Mouse (Mus musculus) heart, adult 2 months (tissue): ENCODE data around the gene Ccdc78. TPM values are rescaled to one million over a fixed set of nuclear protein-coding genes. Genes with fewer than 3 reads are reported as not detected.

Source experiments
- DNase-seq, 2 experiments: peaks; one replicate each; pipeline ENCODE4 v3.0.0; 2021
- H3K27ac ChIP-seq: fragments of 200-600 bp; 2 replicates; pipeline ENCODE4 v1.8.1; 2022
- H3K27me3 ChIP-seq: fragments of 200-500 bp; 2 replicates; pipeline ENCODE4 v1.6.1; 2012; ENCODE audit warnings: mild to moderate bottlenecking, low read length, inconsistent platforms, mixed read lengths; ENCODE audit not compliant: control insufficient read depth, insufficient read depth
- H3K36me3 ChIP-seq: fragments of 200-500 bp; 2 replicates; pipeline ENCODE4 v1.6.1; 2012; ENCODE audit warnings: low read length, inconsistent platforms; ENCODE audit not compliant: control insufficient read depth, insufficient read depth
- H3K4me1 ChIP-seq: fragments of 200-500 bp; 2 replicates; pipeline ENCODE4 v1.6.1; 2011; ENCODE audit warnings: low read length; ENCODE audit not compliant: control insufficient read depth, insufficient read depth
- H3K4me3 ChIP-seq: fragments of 200-600 bp; 2 replicates; pipeline ENCODE4 v1.8.1; 2022
- H3K79me2 ChIP-seq: fragments of 200-500 bp; replicated peaks from 2 replicates; pipeline ENCODE4 v1.6.1; 2012; ENCODE audit warnings: mild to moderate bottlenecking, inconsistent platforms, low read length, moderate library complexity, mixed read lengths; ENCODE audit not compliant: control insufficient read depth, insufficient read depth
- H3K9ac ChIP-seq: fragments of 200-500 bp; 2 replicates; pipeline ENCODE4 v1.6.1; 2012; ENCODE audit warnings: low read depth, mild to moderate bottlenecking, control low read depth, inconsistent platforms, low read length, mixed read lengths
- CTCF ChIP-seq: fragments of 200-600 bp; IDR thresholded peaks from 2 replicates; pipeline ENCODE4 v1.8.1; 2022; ENCODE audit warnings: antibody characterized with exemption, mild to moderate bottlenecking, moderate library complexity
- EP300 ChIP-seq: fragments of 200-500 bp; IDR thresholded peaks from 2 replicates; pipeline ENCODE4 v1.6.1; 2011; ENCODE audit warnings: low read depth, low read length, control low read depth; ENCODE audit not compliant: insufficient read depth
- POLR2A ChIP-seq: fragments of 200-500 bp; IDR thresholded peaks from 2 replicates; pipeline ENCODE4 v1.6.1; 2011; ENCODE audit warnings: mild to moderate bottlenecking, low read depth, low read length, control low read depth; ENCODE audit not compliant: insufficient read depth
- WGBS: fragments of 180-500 bp; shearing (Covaris S2); methylation state at CpG from one replicate; pipeline ENCODE4 v1.1.7; 2018; 5-methylcytosine and 5-hydroxymethylcytosine counted together
- intact Hi-C: fragments of 180-260 bp; cut with DNase I; formaldehyde crosslinking; loops from one replicate; pipeline ENCODE4 v1.15.1; 2025
- polyA plus RNA-seq: library from polyadenylated mRNA; depleted of rRNA; stranded (reverse); fragments of >200 nt; gene quantifications from 2 replicates; pipeline ENCODE4 v1.2.3, GENCODE M21; 2012
- total RNA-seq, 2 experiments: library from RNA; stranded (reverse); gene quantifications; 2 replicates each; pipeline ENCODE4 v1.2.3; 2021

Gene Ccdc78
- total and polyA plus RNA-seq, 3 experiments, result 1.1 TPM; not detected in 2

DNA sequence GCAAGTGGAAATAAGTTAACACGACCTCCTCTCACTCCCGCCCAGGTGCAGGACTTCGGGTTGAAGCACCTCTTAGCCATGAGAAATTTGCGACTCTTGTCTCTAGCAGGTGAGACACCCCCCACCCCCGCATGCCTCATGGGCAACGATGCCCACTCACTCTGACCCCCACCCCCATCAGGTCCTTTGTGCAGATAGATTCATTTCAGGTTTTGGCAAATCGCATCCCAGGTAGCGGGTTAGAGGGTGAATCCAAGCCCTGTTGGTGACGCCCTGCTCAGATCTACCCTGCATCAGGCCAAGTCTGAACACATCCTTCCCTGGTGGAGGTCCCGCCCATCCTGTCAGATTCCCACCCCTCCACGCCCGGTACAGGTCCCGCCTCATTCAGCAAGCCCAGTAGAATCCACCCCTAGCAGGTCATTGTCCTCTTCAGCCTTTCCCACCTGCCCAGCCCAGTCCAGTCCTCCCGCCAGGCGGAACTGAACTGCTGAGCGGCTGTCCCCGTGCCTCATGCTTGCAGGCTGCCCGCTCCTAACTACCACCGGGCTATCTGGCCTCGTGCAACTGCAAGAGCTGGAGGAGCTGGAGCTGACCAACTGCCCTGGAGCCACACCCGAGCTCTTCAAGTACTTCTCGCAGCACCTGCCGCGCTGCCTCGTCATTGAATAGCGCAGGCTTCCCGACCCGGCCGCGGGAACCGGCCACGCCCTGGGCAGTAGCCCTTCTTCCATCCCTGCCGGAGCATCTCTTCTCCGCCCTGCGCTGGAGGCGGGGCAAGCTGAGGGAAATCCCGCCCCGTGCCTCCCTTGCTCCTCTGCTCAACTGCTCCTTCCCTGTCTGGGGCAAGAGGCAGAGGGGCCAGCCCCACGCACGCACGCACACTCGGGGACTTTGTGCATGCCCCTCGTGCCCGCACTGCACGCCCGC lies 32.7 kb downstream of the Ccdc78 start:
- no peaks in the 10 kb centered on the region for H3K79me2 ChIP-seq
- no peak overlapping the region for H3K4me3 ChIP-seq
- peak in 1 of 2 experiments; percentile 30 for DNase-seq
- TF ChIP-seq POLR2A (no peak), CTCF (no peak), EP300 (no peak)
- WGBS, result 5% methylated on average over 46 of the region's 46 CpGs
- H3K36me3 ChIP-seq, result no peaks in the 10 kb centered on the region
- H3K9ac ChIP-seq, result no peak overlapping the region
- H3K27ac ChIP-seq, result no peak overlapping the region
- peaks cover 3% of the 10 kb centered on the region for H3K4me1 ChIP-seq
- H3K27me3 ChIP-seq, result peaks cover 10% of the 10 kb centered on the region
- intact Hi-C loops, result no loop called here

DNA sequence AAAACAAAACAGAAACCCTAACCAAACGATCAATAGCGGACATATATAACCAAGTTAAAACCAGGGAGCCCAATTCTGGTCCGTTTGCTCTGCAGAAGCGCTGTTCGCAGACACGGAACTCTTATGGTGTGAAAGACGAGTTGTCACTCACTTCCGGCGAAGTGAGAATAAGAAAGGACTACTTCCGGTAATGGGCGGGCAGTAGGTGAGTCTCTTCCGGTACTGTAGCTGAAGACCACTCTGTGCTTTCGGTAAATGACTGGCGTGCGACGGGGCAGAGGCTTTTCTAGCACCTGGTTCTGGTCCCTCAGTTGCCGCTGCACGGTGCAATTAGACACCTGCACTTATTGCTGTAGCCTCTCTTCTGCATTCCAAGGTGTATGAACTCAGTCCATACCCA lies 37.1 kb downstream of the Ccdc78 start, which contains the start of gene Wdr24:
Gene Wdr24 (plus strand): TSS at position 176 of the 400 bp plus-strand sequence.
- Histone ChIP-seq H3K27me3 (peaks cover 10% of the 10 kb centered on the region), H3K4me1 (peaks cover 8% of the 10 kb centered on the region), H3K36me3 (no peaks in the 10 kb centered on the region), H3K27ac (peak within 1 kb of the TSS; percentile 40), H3K9ac (peak within 1 kb of the TSS; percentile 82), H3K79me2 (no peaks in the 10 kb centered on the region), H3K4me3 (peak within 1 kb of the TSS; percentile 56)
- intact Hi-C loops, result no loop called here
- peak; percentile 79 to 81 for DNase-seq
- TF ChIP-seq CTCF, result no peak
- TF ChIP-seq POLR2A, result peak; percentile 82
- 0 out of 2 replicates have a peak, but pooled peaks have one; percentile 38 for TF ChIP-seq EP300
- under 1% methylated on average over 18 of the region's 18 CpGs for WGBS

DNA sequence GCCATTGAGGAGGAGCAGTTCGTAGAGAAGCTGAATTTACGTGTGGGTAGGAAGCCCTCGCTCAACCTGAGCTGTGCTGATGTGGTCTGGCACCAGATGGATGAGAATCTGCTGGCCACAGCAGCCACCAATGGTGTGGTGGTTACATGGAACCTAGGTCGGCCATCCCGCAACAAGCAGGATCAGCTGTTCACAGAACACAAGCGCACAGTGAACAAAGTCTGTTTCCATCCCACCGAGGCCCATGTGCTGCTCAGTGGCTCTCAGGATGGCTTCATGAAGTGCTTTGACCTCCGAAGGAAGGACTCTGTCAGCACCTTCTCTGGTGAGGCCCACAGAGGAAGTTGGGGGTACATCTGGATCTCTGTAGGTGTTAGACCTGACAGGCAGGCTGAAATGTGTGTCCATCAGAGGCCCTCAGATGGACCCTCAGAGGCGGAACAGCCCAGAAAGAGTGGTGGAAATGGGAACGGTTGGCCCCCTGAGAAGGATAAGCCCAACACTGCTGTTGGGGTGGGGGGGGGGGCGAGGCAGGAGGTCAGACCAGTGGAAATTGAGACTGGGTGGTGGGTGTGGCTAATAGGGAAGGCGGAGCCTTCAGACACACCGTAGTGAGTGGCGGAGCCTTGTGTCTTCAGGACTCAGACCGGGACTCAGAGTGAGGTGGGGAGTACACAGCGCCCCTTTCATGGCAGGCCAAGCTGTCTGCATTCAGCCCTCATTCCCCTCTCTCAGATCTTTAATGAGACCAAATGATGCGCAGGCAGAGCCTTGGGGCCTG lies 38.2 kb downstream of the Ccdc78 start:
- Histone ChIP-seq H3K27me3 (peaks cover 5% of the 10 kb centered on the region), H3K4me3 (no peak overlapping the region; the same call in 1 of the 2 replicates), H3K9ac (no peak overlapping the region), H3K36me3 (no peaks in the 10 kb centered on the region), H3K27ac (no peak overlapping the region), H3K79me2 (no peaks in the 10 kb centered on the region), H3K4me1 (peaks cover 8% of the 10 kb centered on the region)
- 71% methylated on average over 17 of the region's 17 CpGs for WGBS
- intact Hi-C loops, result no loop called here
- no peak for DNase-seq
- no peak for TF ChIP-seq POLR2A
- TF ChIP-seq EP300, result no peak
- no peak for TF ChIP-seq CTCF

DNA sequence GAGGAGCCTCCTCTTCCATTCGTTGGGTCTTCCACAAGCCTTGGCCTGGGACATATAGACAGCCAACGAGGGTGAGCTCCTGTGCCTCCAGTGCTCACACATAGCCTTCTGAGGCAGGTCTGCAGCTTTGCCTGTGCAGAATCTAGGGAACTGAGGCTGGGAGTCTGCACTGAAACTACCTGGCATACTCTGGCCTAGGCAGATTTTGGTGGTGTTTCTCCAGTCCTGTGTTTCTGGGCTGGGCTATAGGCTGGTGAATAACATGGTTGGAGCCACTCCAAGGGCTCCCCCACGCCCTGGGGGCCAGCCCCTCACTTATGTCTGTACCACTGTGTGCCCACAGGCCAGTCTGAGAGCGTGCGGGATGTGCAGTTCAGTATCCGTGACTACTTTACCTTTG lies 38.9 kb downstream of the Ccdc78 start:
- H3K36me3 ChIP-seq, result no peaks in the 10 kb centered on the region
- H3K9ac ChIP-seq, result no peak overlapping the region
- no peaks in the 10 kb centered on the region for H3K27me3 ChIP-seq
- H3K27ac ChIP-seq, result no peak overlapping the region
- TF ChIP-seq EP300 (no peak), POLR2A (no peak), CTCF (no peak)
- intact Hi-C loops, result no loop called here
- DNase-seq, result no peak
- H3K4me3 ChIP-seq, result no peak overlapping the region
- 87% methylated on average over 6 of the region's 6 CpGs for WGBS
- H3K79me2 ChIP-seq, result no peaks in the 10 kb centered on the region
- peaks cover 8% of the 10 kb centered on the region for H3K4me1 ChIP-seq

DNA sequence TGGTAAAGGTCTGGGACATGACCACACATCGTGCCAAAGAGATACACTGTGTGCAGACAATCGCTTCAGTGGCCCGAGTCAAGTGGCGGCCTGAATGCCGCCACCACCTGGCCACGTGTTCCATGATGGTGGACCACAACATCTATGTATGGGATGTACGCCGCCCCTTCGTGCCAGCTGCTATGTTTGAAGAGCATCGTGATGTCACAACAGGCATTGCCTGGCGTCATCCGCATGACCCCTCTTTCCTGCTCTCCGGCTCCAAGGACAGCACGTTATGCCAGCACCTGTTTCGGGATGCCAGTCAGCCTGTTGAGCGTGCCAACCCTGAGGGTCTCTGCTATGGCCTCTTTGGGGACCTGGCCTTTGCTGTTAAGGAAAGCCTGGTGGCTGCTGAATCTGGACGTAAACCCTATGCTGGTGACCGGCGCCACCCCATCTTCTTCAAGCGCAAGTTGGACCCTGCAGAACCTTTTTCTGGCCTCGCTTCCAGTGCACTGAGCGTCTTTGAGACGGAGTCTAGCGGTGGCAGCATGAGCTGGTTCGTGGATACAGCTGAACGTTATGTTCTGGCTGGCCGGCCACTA lies 39.7 kb downstream of the Ccdc78 start:
- no peak for DNase-seq
- 93% methylated on average over 27 of the region's 27 CpGs for WGBS
- Histone ChIP-seq H3K27ac (no peak overlapping the region), H3K36me3 (no peaks in the 10 kb centered on the region), H3K9ac (no peak overlapping the region), H3K27me3 (no peaks in the 10 kb centered on the region), H3K4me3 (no peak overlapping the region), H3K79me2 (no peaks in the 10 kb centered on the region; the same call in 1 of the 2 replicates), H3K4me1 (peaks cover 8% of the 10 kb centered on the region)
- TF ChIP-seq POLR2A (no peak), EP300 (no peak), CTCF (no peak)
- intact Hi-C loops, result no loop called here
